Comparison of ENCODE assay signal across 16 mouse cellular contexts in the genomic region with DNA sequence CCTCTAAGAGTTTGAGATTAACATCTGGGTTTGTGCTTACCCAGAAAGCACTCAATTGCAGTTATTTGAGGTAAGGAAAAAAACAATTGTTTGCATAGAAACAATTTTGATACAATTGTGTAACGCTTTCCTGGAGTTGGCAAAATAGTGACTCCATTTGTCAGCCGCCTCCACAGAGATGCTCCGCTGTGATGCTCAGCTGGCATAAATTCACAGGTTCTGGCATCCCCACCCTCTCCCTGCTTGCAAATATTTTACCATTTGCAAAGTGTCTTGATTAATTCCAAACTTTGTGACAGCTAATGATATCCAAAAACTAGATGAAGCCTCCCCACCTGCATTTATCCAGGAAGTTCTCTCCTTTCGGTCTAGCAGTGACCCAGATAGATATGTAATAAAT. TPM values are rescaled to one million over a fixed set of nuclear protein-coding genes. Genes with fewer than 3 reads are reported as not detected.
"Had no signal": no experiment of that assay in that cellular context is flagged by ENCODE, and none has a peak within 500 bp of the region (broad histone marks: within the 10 kb centered on the region; RNA-seq: fewer than 3 reads in every experiment).

No protein-coding gene starts in this region.

- DNase-seq: liver, postnatal 0 days; lung, adult 2 months; lung, postnatal 14 days; lung, postnatal 36 days; midbrain, embryonic 14.5 days; right cerebral cortex, postnatal 14 days; spleen, adult 18-20 months; thymus, adult 18-20 months; thymus, postnatal 14 days; thymus, postnatal 36 days had no signal

- H3K4me3 ChIP-seq: lung, embryonic 15.5 days; midbrain, embryonic 10.5 days; midbrain, embryonic 12.5 days; myocyte; neural tube, embryonic 12.5 days had no signal

- H3K27ac ChIP-seq: lung, embryonic 15.5 days; midbrain, embryonic 10.5 days; midbrain, embryonic 12.5 days; neural tube, embryonic 12.5 days had no signal

RNA-seq across cellular contexts. Expression of a gene that starts 5.5 kb away (rescaled TPM):
- total RNA-seq: megakaryocyte, adult 5-6 weeks had no signal
